Mouse (Mus musculus): ENCODE measurements around the gene Rabgef1.
A peak's percentile ranks its signal among the peaks of the same experiment; 100 is the strongest.

GRCm38 (mm10) chr5:130256678-130257271, 85.2 kb downstream of the Rabgef1 start:
- TF ChIP-seq CTCF (IDR thresholded peaks at IDR 0.05; ENCODE audit: borderline replicate concordance, insufficient read depth, low read depth, low read length) (no peak), POLR2A (IDR thresholded peaks at IDR 0.05; ENCODE audit: borderline replicate concordance, insufficient read depth, low read length) (peak; percentile 66; the same call in 1 of the 2 replicates)

Measured in cerebellum, adult 2 months (tissue).